Mouse (Mus musculus): ENCODE results near the gene Olfr138. TPM values are rescaled to one million over a fixed set of nuclear protein-coding genes. Genes with fewer than 3 reads are reported as not detected.

Olfr138 gene
- not detected in 2 replicates for polyA plus RNA-seq (2015; fragmentation: Nextera tagmentation; extraction: Ambion mirVana)

DNA sequence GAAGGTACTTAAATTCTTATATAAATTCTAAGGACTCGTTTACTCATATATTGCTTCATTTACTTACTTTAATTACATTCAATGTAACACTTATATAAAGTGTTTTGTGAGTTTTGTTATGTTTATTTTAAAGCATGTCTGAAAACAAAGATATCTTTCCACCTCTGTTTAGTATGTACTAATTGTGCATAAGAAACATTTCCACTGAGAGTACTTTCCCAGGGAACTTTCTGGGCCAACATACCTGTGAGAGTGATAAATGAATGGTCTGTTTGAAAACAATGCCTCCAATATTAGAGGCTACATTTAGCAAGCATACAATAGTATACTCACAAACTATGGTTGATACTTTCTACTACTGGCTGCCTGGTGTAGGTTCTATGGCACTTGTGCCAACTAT, at the start of gene Olfr138:
TSS of gene Olfr138 (plus strand) at position 301 of the 400 bp plus-strand sequence.
- no peak within 1 kb of the TSS for H3K4me3 ChIP-seq (replicated peaks)
- no peak within 1 kb of the TSS for H3K4me2 ChIP-seq
- no peak within 1 kb of the TSS for H3K9ac ChIP-seq
- ATAC-seq (ENCODE audit: insufficient read depth, low FRiP score, low read depth) = no peak
- H3K27ac ChIP-seq = no peak within 1 kb of the TSS
- no peaks in the 10 kb centered on the region for H3K9me3 ChIP-seq
- H3K4me1 ChIP-seq = no peaks in the 10 kb centered on the region
- WGBS = 60% methylated on average over 1 of the region's 1 CpGs
- no peaks in the 10 kb centered on the region for H3K27me3 ChIP-seq (replicated peaks)
- H3K36me3 ChIP-seq = no peaks in the 10 kb centered on the region

DNA sequence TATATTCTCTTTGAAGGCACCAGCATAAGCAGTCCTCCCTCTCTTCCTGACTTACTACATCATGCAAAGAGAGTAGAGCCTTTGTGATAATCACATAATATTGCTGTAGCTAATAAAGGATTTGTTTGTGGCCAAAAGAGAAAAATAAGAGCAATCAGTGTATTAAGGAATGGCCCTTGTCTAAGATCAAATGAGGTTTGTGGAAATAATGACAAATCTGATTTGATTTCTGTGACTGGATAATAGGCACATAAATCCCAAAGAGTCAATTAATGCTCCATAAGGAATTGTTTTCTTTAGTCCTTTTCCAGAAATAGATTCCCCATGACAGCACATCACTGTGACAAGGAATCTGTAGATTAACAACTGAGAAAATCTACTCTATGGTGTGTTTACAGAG, 46.6 kb downstream of the Olfr138 start, which contains the start of gene Olfr137:
TSS of gene Olfr137 (minus strand) at position 101 of the 400 bp plus-strand sequence.
- no peak within 1 kb of the TSS for H3K4me2 ChIP-seq
- no peaks in the 10 kb centered on the region for H3K36me3 ChIP-seq
- no peaks in the 10 kb centered on the region for H3K9me3 ChIP-seq
- ATAC-seq (ENCODE audit: insufficient read depth, low FRiP score, low read depth) = no peak
- no peak within 1 kb of the TSS for H3K27ac ChIP-seq
- no peak within 1 kb of the TSS for H3K9ac ChIP-seq
- H3K4me3 ChIP-seq (replicated peaks) = no peak within 1 kb of the TSS
- no peaks in the 10 kb centered on the region for H3K27me3 ChIP-seq (replicated peaks)
- H3K4me1 ChIP-seq = no peaks in the 10 kb centered on the region

Other genes starting within 250 kb of the Olfr138 start
- gene Olfr129, start 201.0 kb upstream of the Olfr138 start, polyA plus RNA-seq (2015; fragmentation: Nextera tagmentation; extraction: Ambion mirVana) = not detected in 2 replicates
- not detected in 2 replicates for gene Olfr130, start 197.1 kb upstream of the Olfr138 start, polyA plus RNA-seq (2015; fragmentation: Nextera tagmentation; extraction: Ambion mirVana)
- gene Olfr131, start 172.3 kb upstream of the Olfr138 start, polyA plus RNA-seq (2015; fragmentation: Nextera tagmentation; extraction: Ambion mirVana) = not detected in 2 replicates
- gene Olfr132, start 126.5 kb upstream of the Olfr138 start, polyA plus RNA-seq (2015; fragmentation: Nextera tagmentation; extraction: Ambion mirVana) = not detected in 2 replicates
- gene Olfr133, start 115.8 kb upstream of the Olfr138 start, polyA plus RNA-seq (2015; fragmentation: Nextera tagmentation; extraction: Ambion mirVana) = not detected in 2 replicates
- gene Olfr134, start 89.6 kb upstream of the Olfr138 start, polyA plus RNA-seq (2015; fragmentation: Nextera tagmentation; extraction: Ambion mirVana) = not detected in 2 replicates
- not detected in 2 replicates for gene Olfr135, start 56.7 kb upstream of the Olfr138 start, polyA plus RNA-seq (2015; fragmentation: Nextera tagmentation; extraction: Ambion mirVana)
- not detected in 2 replicates for gene Olfr137, start 46.5 kb downstream of the Olfr138 start, polyA plus RNA-seq (2015; fragmentation: Nextera tagmentation; extraction: Ambion mirVana)
- not detected in 2 replicates for gene Olfr136, start 68.8 kb downstream of the Olfr138 start, polyA plus RNA-seq (2015; fragmentation: Nextera tagmentation; extraction: Ambion mirVana)
- not detected in 2 replicates for gene Esp36, start 159.2 kb downstream of the Olfr138 start, polyA plus RNA-seq (2015; fragmentation: Nextera tagmentation; extraction: Ambion mirVana)

Data from stomach, embryonic 15.5 days (tissue).